Mouse (Mus musculus) CH12.LX (cell line): Measurements from ENCODE around the gene Tmem222. TPM values are rescaled to one million over a fixed set of nuclear protein-coding genes. Genes with fewer than 3 reads are reported as not detected.
A peak's percentile ranks its signal among the peaks of the same experiment; 100 is the strongest.

ENCODE experiments used
- DNase-seq: peaks from one replicate; pipeline ENCODE4 v3.0.0-alpha.2; 2013; ENCODE audit errors: extremely low read depth
- H3K27ac ChIP-seq: 2 replicates; pipeline ENCODE4 v1.5.1; 2012; ENCODE audit warnings: low read depth, mild to moderate bottlenecking, control low read depth, moderate library complexity; ENCODE audit not compliant: insufficient read depth
- H3K27me3 ChIP-seq: replicated peaks from 2 replicates; pipeline ENCODE3; 2012; ENCODE audit warnings: inconsistent platforms
- H3K36me3 ChIP-seq, 2 experiments: replicated peaks in 1 of 2; 2 replicates each; pipeline versions ENCODE3 to v1.6.1; 2012; ENCODE audit warnings: inconsistent platforms in 1 of 2, low read length in 1 of 2, mild to moderate bottlenecking in 1 of 2, mixed read lengths in 1 of 2, moderate library complexity in 1 of 2; ENCODE audit not compliant: control insufficient read depth in 1 of 2, insufficient read depth in 1 of 2
- H3K4me1 ChIP-seq, 2 experiments: 2 replicates each; pipeline ENCODE4 v1.6.1; 2012; ENCODE audit warnings: inconsistent platforms in 1 of 2, moderate library complexity in 1 of 2; ENCODE audit not compliant: insufficient read depth in 2 of 2, control insufficient read depth in 1 of 2
- H3K4me2 ChIP-seq: 2 replicates; pipeline ENCODE4 v1.6.1; 2012; ENCODE audit warnings: low read depth, mild to moderate bottlenecking, control low read depth; ENCODE audit not compliant: poor library complexity, insufficient read depth, severe bottlenecking
- H3K4me3 ChIP-seq, 3 experiments: fragments of 150-350 bp in 1 of 3; sonication (generic) in 1 of 3; replicated peaks in 1 of 3; 2 replicates each; pipeline versions ENCODE3 to v1.5.1; 2011 to 2012; ENCODE audit warnings: low read depth in 2 of 3, low read length in 2 of 3, mild to moderate bottlenecking in 2 of 3, moderate library complexity in 2 of 3, control low read depth in 1 of 3, improper control_type of control experiment in 1 of 3, inconsistent platforms in 1 of 3, mixed read lengths in 1 of 3; ENCODE audit not compliant: poor library complexity in 1 of 3
- H3K79me2 ChIP-seq: replicated peaks from 2 replicates; pipeline ENCODE4 v1.6.1; 2012; ENCODE audit warnings: mild to moderate bottlenecking, moderate library complexity; ENCODE audit not compliant: control insufficient read depth, poor library complexity, insufficient read depth, severe bottlenecking; ENCODE audit errors: extremely low read depth
- H3K9ac ChIP-seq: 2 replicates; pipeline ENCODE4 v1.6.1; 2012; ENCODE audit warnings: low read depth, mild to moderate bottlenecking, control low read depth, moderate library complexity; ENCODE audit not compliant: insufficient read depth
- H3K9me3 ChIP-seq: replicated peaks from 2 replicates; pipeline ENCODE3; 2012; ENCODE audit warnings: low read length, inconsistent platforms, mixed read lengths
- BHLHE40 ChIP-seq: IDR thresholded peaks from 2 replicates; pipeline ENCODE4 v1.6.1; 2011; ENCODE audit warnings: mild to moderate bottlenecking, low read depth, low read length, improper control_type of control experiment
- CHD1 ChIP-seq: IDR thresholded peaks from 2 replicates; pipeline ENCODE4 v1.6.1; 2012; ENCODE audit warnings: low read depth, low read length, improper control_type of control experiment, inconsistent platforms
- CHD2 ChIP-seq: IDR thresholded peaks from 2 replicates; pipeline ENCODE4 v1.6.1; 2011; ENCODE audit warnings: low read length, improper control_type of control experiment
- CTCF ChIP-seq, 2 experiments: IDR thresholded peaks in 1 of 2; conservative IDR thresholded peaks in 1 of 2; 2 replicates each; pipeline ENCODE4 v1.5.1; 2011 to 2012; ENCODE audit warnings: low read depth in 2 of 2, low read length in 2 of 2, improper control_type of control experiment in 1 of 2, inconsistent platforms in 1 of 2, mild to moderate bottlenecking in 1 of 2, moderate library complexity in 1 of 2
- E2F4 ChIP-seq: IDR thresholded peaks from 2 replicates; pipeline ENCODE4 v1.6.1; 2011; ENCODE audit warnings: low read depth, low read length, improper control_type of control experiment; ENCODE audit not compliant: insufficient replicate concordance
- ELF1 ChIP-seq: IDR thresholded peaks from 2 replicates; pipeline ENCODE4 v1.6.1; 2014; ENCODE audit warnings: low read depth, mild to moderate bottlenecking, inconsistent platforms, low read length, improper control_type of control experiment
- EP300 ChIP-seq: IDR thresholded peaks from 2 replicates; pipeline ENCODE4 v1.6.1; 2011; ENCODE audit warnings: low read length, improper control_type of control experiment
- ETS1 ChIP-seq: conservative IDR thresholded peaks from 2 replicates; pipeline ENCODE4 v1.6.1; 2012; ENCODE audit warnings: low read depth, mild to moderate bottlenecking, inconsistent platforms, low read length, improper control_type of control experiment, moderate library complexity
- GABPA ChIP-seq: IDR thresholded peaks from 2 replicates; pipeline ENCODE4 v1.6.1; 2012; ENCODE audit warnings: low read depth, low read length, improper control_type of control experiment, inconsistent platforms; ENCODE audit not compliant: insufficient replicate concordance
- HCFC1 ChIP-seq: IDR thresholded peaks from 2 replicates; pipeline ENCODE4 v1.6.1; 2012; ENCODE audit warnings: low read depth, mild to moderate bottlenecking, inconsistent platforms, low read length, improper control_type of control experiment
- IRF4 ChIP-seq: IDR thresholded peaks from 2 replicates; pipeline ENCODE4 v1.6.1; 2014; ENCODE audit warnings: low read depth, mild to moderate bottlenecking, inconsistent platforms, low read length, improper control_type of control experiment
- JUN ChIP-seq: IDR thresholded peaks from 2 replicates; pipeline ENCODE4 v1.6.1; 2011; ENCODE audit warnings: low read depth, mild to moderate bottlenecking, low read length, improper control_type of control experiment, moderate library complexity; ENCODE audit not compliant: insufficient read depth
- JUND ChIP-seq: conservative IDR thresholded peaks from 2 replicates; pipeline ENCODE4 v1.6.1; 2011; ENCODE audit warnings: low read depth, low read length, improper control_type of control experiment
- KAT2A ChIP-seq: IDR thresholded peaks from 2 replicates; pipeline ENCODE4 v1.6.1; 2012; ENCODE audit warnings: low read length, improper control_type of control experiment, inconsistent platforms; ENCODE audit not compliant: insufficient replicate concordance
- MAFK ChIP-seq: IDR thresholded peaks from 2 replicates; pipeline ENCODE4 v1.6.1; 2011; ENCODE audit warnings: low read length, improper control_type of control experiment; ENCODE audit not compliant: insufficient replicate concordance
- MAX ChIP-seq: IDR thresholded peaks from 2 replicates; pipeline ENCODE4 v1.6.1; 2011; ENCODE audit warnings: low read length, improper control_type of control experiment
- MAZ ChIP-seq: IDR thresholded peaks from 2 replicates; pipeline ENCODE4 v1.6.1; 2012; ENCODE audit warnings: low read depth, mild to moderate bottlenecking, inconsistent platforms, low read length, improper control_type of control experiment, moderate library complexity
- MEF2A ChIP-seq: IDR thresholded peaks from 2 replicates; pipeline ENCODE4 v1.6.1; 2014; ENCODE audit warnings: low read depth, mild to moderate bottlenecking, inconsistent platforms, low read length, improper control_type of control experiment, borderline replicate concordance
- MXI1 ChIP-seq: IDR thresholded peaks from 2 replicates; pipeline ENCODE4 v1.6.1; 2011; ENCODE audit warnings: mild to moderate bottlenecking, low read depth, low read length, improper control_type of control experiment
- MYC ChIP-seq: IDR thresholded peaks from 2 replicates; pipeline ENCODE4 v1.6.1; 2011; ENCODE audit warnings: low read depth, mild to moderate bottlenecking, improper control_type of control experiment, low read length
- NELFE ChIP-seq: IDR thresholded peaks from 2 replicates; pipeline ENCODE4 v1.6.1; 2011; ENCODE audit warnings: low read depth, low read length, improper control_type of control experiment
- NRF1 ChIP-seq: IDR thresholded peaks from 2 replicates; pipeline ENCODE4 v1.6.1; 2014; ENCODE audit warnings: low read depth, mild to moderate bottlenecking, inconsistent platforms, low read length, improper control_type of control experiment, moderate library complexity
- PAX5 ChIP-seq: IDR thresholded peaks from 2 replicates; pipeline ENCODE4 v1.6.1; 2012; ENCODE audit warnings: low read length, inconsistent platforms, mixed read lengths
- POLR2A ChIP-seq: IDR thresholded peaks from 2 replicates; pipeline ENCODE4 v1.6.1; 2011; ENCODE audit warnings: low read depth, mild to moderate bottlenecking, improper control_type of control experiment, low read length
- POLR2AphosphoS2 ChIP-seq: IDR thresholded peaks from 2 replicates; pipeline ENCODE4 v1.6.1; 2011; ENCODE audit warnings: low read depth, low read length, improper control_type of control experiment
- RAD21 ChIP-seq: IDR thresholded peaks from 2 replicates; pipeline ENCODE4 v1.6.1; 2011; ENCODE audit warnings: low read depth, mild to moderate bottlenecking, low read length, improper control_type of control experiment, moderate library complexity
- RCOR1 ChIP-seq: conservative IDR thresholded peaks from 2 replicates; pipeline ENCODE4 v1.6.1; 2012; ENCODE audit warnings: low read depth, mild to moderate bottlenecking, inconsistent platforms, low read length, improper control_type of control experiment
- SMC3 ChIP-seq: IDR thresholded peaks from 2 replicates; pipeline ENCODE4 v1.6.1; 2011; ENCODE audit warnings: low read depth, low read length, improper control_type of control experiment
- TBP ChIP-seq: conservative IDR thresholded peaks from 2 replicates; pipeline ENCODE4 v1.6.1; 2011; ENCODE audit warnings: low read depth, low read length, improper control_type of control experiment
- TCF12 ChIP-seq: IDR thresholded peaks from 2 replicates; pipeline ENCODE4 v1.6.1; 2014; ENCODE audit warnings: low read depth, mild to moderate bottlenecking, inconsistent platforms, low read length, improper control_type of control experiment
- UBTF ChIP-seq: IDR thresholded peaks from 2 replicates; pipeline ENCODE4 v1.6.1; 2012; ENCODE audit warnings: low read depth, mild to moderate bottlenecking, inconsistent platforms, low read length, improper control_type of control experiment, moderate library complexity
- USF1 ChIP-seq: IDR thresholded peaks from 2 replicates; pipeline ENCODE4 v1.6.1; 2014; ENCODE audit warnings: low read depth, mild to moderate bottlenecking, inconsistent platforms, low read length, improper control_type of control experiment
- USF2 ChIP-seq: conservative IDR thresholded peaks from 2 replicates; pipeline ENCODE4 v1.6.1; 2011; ENCODE audit warnings: low read depth, low read length, improper control_type of control experiment
- ZC3H11A ChIP-seq: IDR thresholded peaks from 2 replicates; pipeline ENCODE4 v1.6.1; 2012; ENCODE audit warnings: low read depth, mild to moderate bottlenecking, inconsistent platforms, low read length, improper control_type of control experiment
- ZKSCAN1 ChIP-seq: IDR thresholded peaks from 2 replicates; pipeline ENCODE4 v1.6.1; 2012; ENCODE audit warnings: low read depth, inconsistent platforms, low read length, improper control_type of control experiment, borderline replicate concordance
- ZMIZ1 ChIP-seq: IDR thresholded peaks from 2 replicates; pipeline ENCODE4 v1.6.1; 2012; ENCODE audit warnings: low read depth, mild to moderate bottlenecking, inconsistent platforms, low read length, improper control_type of control experiment
- ZNF384 ChIP-seq: IDR thresholded peaks from 2 replicates; pipeline ENCODE4 v1.6.1; 2012; ENCODE audit warnings: low read depth, low read length, improper control_type of control experiment, inconsistent platforms
- dilution Hi-C: fragments of 300-500 bp; cut with MboI; formaldehyde crosslinking; loops from 2 replicates; pipeline ENCODE4 v1.14.3; 2020; ENCODE audit warnings: low sequenced_read_pairs; ENCODE audit not compliant: extremely low pct_unique_long_range_greater_than_20kb, extremely low pct_ligation_motif_present
- in situ Hi-C: fragments of 300-500 bp; cut with MboI; formaldehyde crosslinking; loops from 3 replicates; pipeline ENCODE4 v1.14.3; 2019; ENCODE audit warnings: low sequenced_read_pairs, low pct_ligation_motif_present, low pct_unique_long_range_greater_than_20kb, mixed read lengths
- polyA plus RNA-seq: library from polyadenylated mRNA; unstranded; fragments of >175 nt; gene quantifications from 2 replicates; pipeline ENCODE4 v1.2.1, GENCODE M21; 2012; ENCODE audit warnings: low read depth; ENCODE audit not compliant: insufficient read length
- total RNA-seq, 2 experiments: library from RNA; depleted of rRNA; stranded (reverse); fragments of 300-350 nt in 1 of 2; fragments of >200 nt in 1 of 2; gene quantifications; 2 replicates each; pipeline ENCODE4 v1.2.3; 2012 to 2014

The Tmem222 gene
- total RNA-seq (2012; rRNA removed) = 64.0 and 64.8 TPM in 2 replicates
- total RNA-seq (2014; rRNA removed) = 85.0 and 95.7 TPM in 2 replicates
- polyA plus RNA-seq = 73.2 and 79.5 TPM in 2 replicates

- Histone ChIP-seq H3K79me2 (peaks cover 49% of the 10 kb centered on the region), H3K9ac (peak within 1 kb of the TSS; percentile 94), H3K9me3 (no peaks in the 10 kb centered on the region), H3K4me2 (peak within 1 kb of the TSS; percentile 92), H3K4me3 (peak within 1 kb of the TSS; percentile 88 to 96 (median 95)), H3K27ac (peak within 1 kb of the TSS; percentile 87), H3K27me3 (no peaks in the 10 kb centered on the region), H3K4me1 (peaks cover 7 to 48% of the 10 kb centered on the region in 2 experiments), H3K36me3 (peaks cover 10 to 34% of the 10 kb centered on the region in 2 experiments)
- in situ Hi-C loops (no loop called here), dilution Hi-C loops (no loop called here)
- peak; percentile 97 for DNase-seq
- no peak for TF ChIP-seq CTCF (conservative IDR thresholded peaks at IDR 0.05 in 1 of 2, IDR thresholded peaks at IDR 0.05 in 1 of 2; ENCODE audit: low read depth in 2 of 2, low read length in 2 of 2)
- TF ChIP-seq ETS1 = peak; percentile 70
- TF ChIP-seq POLR2AphosphoS2 = peak; percentile 83
- TF ChIP-seq EP300 = no peak
- peak; percentile 78; the same call in 1 of the 2 replicates for TF ChIP-seq MYC
- peak; percentile 91 for TF ChIP-seq MAZ
- no peak for TF ChIP-seq ZC3H11A
- TF ChIP-seq MEF2A = peak; percentile 91
- TF ChIP-seq E2F4 = peak; percentile 81; the same call in 1 of the 2 replicates
- peak; percentile 84 for TF ChIP-seq TBP
- TF ChIP-seq TCF12 = peak; percentile 89
- TF ChIP-seq MAFK = no peak
- peak; percentile 86 for TF ChIP-seq MAX
- peak; percentile 82 for TF ChIP-seq CHD2
- TF ChIP-seq ZNF384 = no peak; the same call in 1 of the 2 replicates
- no peak for TF ChIP-seq CHD1
- TF ChIP-seq NRF1 = peak; percentile 70
- TF ChIP-seq USF2 = no peak
- no peak for TF ChIP-seq JUN
- peak; percentile 32; the same call in 1 of the 2 replicates for TF ChIP-seq UBTF
- TF ChIP-seq HCFC1 = peak; percentile 98
- peak; percentile 85 for TF ChIP-seq MXI1
- TF ChIP-seq ZMIZ1 = peak; percentile 83
- TF ChIP-seq NELFE = peak; percentile 84
- TF ChIP-seq ZKSCAN1 = no peak
- peak; percentile 94; the same call in 1 of the 2 replicates for TF ChIP-seq KAT2A
- peak; percentile 43; the same call in 1 of the 2 replicates for TF ChIP-seq GABPA
- no peak for TF ChIP-seq RAD21
- TF ChIP-seq RCOR1 = no peak; the same call in 1 of the 2 replicates
- peak; percentile 74 for TF ChIP-seq BHLHE40
- peak; percentile 82 for TF ChIP-seq POLR2A
- peak; percentile 90 for TF ChIP-seq IRF4
- peak; percentile 99 for TF ChIP-seq ELF1
- TF ChIP-seq USF1 = no peak
- no peak for TF ChIP-seq JUND
- TF ChIP-seq SMC3 = 0 out of 2 replicates have a peak, but pooled peaks have one; percentile 11
- no peak for TF ChIP-seq PAX5
These were observed at the start of gene Tmem222 for GRCm38 (mm10) chr4:133277104-133278026. Gene Tmem222 (minus strand): TSS chr4:133277792.
